In the genomic region with DNA sequence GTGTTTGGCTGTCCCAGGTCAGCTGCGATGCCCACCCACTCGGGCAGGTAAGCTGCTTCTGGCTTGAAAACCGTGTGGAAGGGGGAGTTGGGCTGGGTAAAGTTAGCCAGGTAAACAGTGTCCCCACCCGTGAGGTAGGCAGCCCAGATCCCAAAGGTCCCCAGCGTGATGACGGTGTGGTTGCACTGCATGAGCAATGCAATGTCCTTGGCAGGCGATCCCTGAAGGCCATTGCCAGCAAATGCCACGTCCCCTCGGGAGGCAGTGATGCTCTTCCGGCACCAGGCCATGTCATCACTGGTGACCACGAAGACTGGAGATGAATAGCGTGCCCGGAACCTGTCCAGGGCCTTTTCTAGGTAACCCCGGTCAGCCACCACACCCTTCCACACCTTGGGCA, we compare ENCODE assay signal across 13 mouse cellular contexts. TPM values are rescaled to one million over a fixed set of nuclear protein-coding genes. Genes with fewer than 3 reads are reported as not detected.
"Had no signal": no experiment of that assay in that cellular context is flagged by ENCODE, and none has a peak within 500 bp of the region (broad histone marks: within the 10 kb centered on the region; RNA-seq: fewer than 3 reads in every experiment).

No protein-coding gene starts in this region.

- DNase-seq: kidney, adult 11 months; kidney, postnatal 10 days; kidney, postnatal 4 days; liver; liver, embryonic 13.5 days; lung, adult 18-20 months; right cerebral cortex, postnatal 14 days; thymus, postnatal 4 days had no signal

- H3K27ac ChIP-seq: layer of hippocampus, adult 2 months; limb, embryonic 12.5 days; liver, embryonic 13.5 days; neural tube, embryonic 13.5 days had no signal

- H3K36me3 ChIP-seq: limb, embryonic 12.5 days; liver, embryonic 13.5 days; neural tube, embryonic 13.5 days had no signal

- H3K27me3 ChIP-seq: limb, embryonic 12.5 days; neural tube, embryonic 13.5 days had no signal

- H3K9me3 ChIP-seq: limb, embryonic 12.5 days; liver, embryonic 13.5 days; neural tube, embryonic 13.5 days had no signal

- H3K4me3 ChIP-seq: layer of hippocampus, adult 2 months; limb, embryonic 12.5 days; liver, embryonic 13.5 days; neural tube, embryonic 13.5 days had no signal

- H3K9ac ChIP-seq: limb, embryonic 12.5 days; liver, embryonic 13.5 days; neural tube, embryonic 13.5 days had no signal

- H3K4me1 ChIP-seq: limb, embryonic 12.5 days had no signal

- ATAC-seq: midbrain, embryonic 16.5 days had no signal

- H3K4me2 ChIP-seq: limb, embryonic 12.5 days; liver, embryonic 13.5 days; midbrain, embryonic 11.5 days; neural tube, embryonic 13.5 days had no signal

RNA-seq across cellular contexts. Expression of a gene that starts 5.3 kb away (rescaled TPM):
- polyA plus RNA-seq: liver, embryonic 13.5 days; midbrain, embryonic 11.5 days had no signal

RNA-seq across cellular contexts. Expression of a gene that starts 12.3 kb away (rescaled TPM):
- polyA plus RNA-seq: midbrain, embryonic 11.5 days had no signal

RNA-seq across cellular contexts. Expression of a gene that starts 15.7 kb away (rescaled TPM):
- polyA plus RNA-seq: liver, embryonic 13.5 days had no signal
